Mouse (Mus musculus) CH12.LX (cell line): ENCODE data around the gene Nat8f4.

Source experiments
- CTCF ChIP-seq, 2 experiments: IDR thresholded peaks in 1 of 2; conservative IDR thresholded peaks in 1 of 2; 2 replicates each; pipeline ENCODE4 v1.5.1; 2011 to 2012; ENCODE audit warnings: low read depth in 2 of 2, low read length in 2 of 2, improper control_type of control experiment in 1 of 2, inconsistent platforms in 1 of 2, mild to moderate bottlenecking in 1 of 2, moderate library complexity in 1 of 2
- E2F4 ChIP-seq: IDR thresholded peaks from 2 replicates; pipeline ENCODE4 v1.6.1; 2011; ENCODE audit warnings: low read depth, low read length, improper control_type of control experiment; ENCODE audit not compliant: insufficient replicate concordance
- JUND ChIP-seq: conservative IDR thresholded peaks from 2 replicates; pipeline ENCODE4 v1.6.1; 2011; ENCODE audit warnings: low read depth, low read length, improper control_type of control experiment
- NELFE ChIP-seq: IDR thresholded peaks from 2 replicates; pipeline ENCODE4 v1.6.1; 2011; ENCODE audit warnings: low read depth, low read length, improper control_type of control experiment
- POLR2A ChIP-seq: IDR thresholded peaks from 2 replicates; pipeline ENCODE4 v1.6.1; 2011; ENCODE audit warnings: low read depth, mild to moderate bottlenecking, improper control_type of control experiment, low read length
- RCOR1 ChIP-seq: conservative IDR thresholded peaks from 2 replicates; pipeline ENCODE4 v1.6.1; 2012; ENCODE audit warnings: low read depth, mild to moderate bottlenecking, inconsistent platforms, low read length, improper control_type of control experiment
- USF1 ChIP-seq: IDR thresholded peaks from 2 replicates; pipeline ENCODE4 v1.6.1; 2014; ENCODE audit warnings: low read depth, mild to moderate bottlenecking, inconsistent platforms, low read length, improper control_type of control experiment
- ZC3H11A ChIP-seq: IDR thresholded peaks from 2 replicates; pipeline ENCODE4 v1.6.1; 2012; ENCODE audit warnings: low read depth, mild to moderate bottlenecking, inconsistent platforms, low read length, improper control_type of control experiment

DNA sequence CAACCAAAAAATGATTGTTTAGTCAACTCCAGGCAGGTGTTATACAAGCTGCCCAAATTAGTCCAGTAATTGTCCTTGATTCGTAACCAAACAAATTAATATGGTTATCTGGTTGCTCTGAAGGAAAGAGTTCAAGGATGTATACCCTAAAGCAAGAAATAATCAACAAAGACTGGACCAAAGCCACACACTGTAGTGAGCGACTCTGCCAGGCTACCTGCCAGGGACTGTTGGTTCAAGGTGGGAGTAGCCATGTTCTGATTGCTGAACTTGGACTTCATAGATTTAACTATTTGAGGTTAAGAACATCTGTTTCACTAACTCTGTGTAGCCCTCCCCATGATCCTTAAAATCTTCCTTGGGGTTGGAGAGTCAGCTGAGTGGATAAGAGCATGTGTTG, 41.5 kb downstream of the Nat8f4 start:
- TF ChIP-seq E2F4, result no peak
- TF ChIP-seq POLR2A, result no peak
- no peak for TF ChIP-seq CTCF (conservative IDR thresholded peaks at IDR 0.05 in 1 of 2, IDR thresholded peaks at IDR 0.05 in 1 of 2; ENCODE audit: low read depth in 2 of 2, low read length in 2 of 2)
- TF ChIP-seq ZC3H11A, result no peak
- no peak for TF ChIP-seq JUND
- no peak for TF ChIP-seq USF1
- TF ChIP-seq RCOR1, result no peak
- no peak for TF ChIP-seq NELFE
